Mouse (Mus musculus): ENCODE data around the gene Met.

The Met gene

DNA sequence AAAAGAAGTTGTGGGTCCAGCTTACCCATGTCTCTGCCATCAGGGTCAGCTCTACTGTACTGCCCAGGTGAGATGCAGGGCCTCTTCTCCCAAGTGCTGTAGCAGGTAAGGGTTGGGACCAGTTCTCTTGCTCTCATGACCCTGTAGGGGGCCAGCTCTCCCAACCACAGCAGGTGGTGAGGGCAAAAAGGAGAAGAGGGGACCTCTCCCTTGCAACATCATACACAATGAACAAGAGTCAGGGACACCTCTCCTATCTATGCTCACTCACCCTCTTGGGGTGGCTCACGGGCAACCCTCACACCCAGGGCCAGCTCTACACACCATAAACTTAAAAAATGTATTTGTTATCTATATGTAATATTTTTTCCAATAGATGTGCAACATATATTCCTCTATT is 143.3 kb downstream of the Met start:
- no peak for DNase-seq (ENCODE audit: low read depth, low spot score)

DNA sequence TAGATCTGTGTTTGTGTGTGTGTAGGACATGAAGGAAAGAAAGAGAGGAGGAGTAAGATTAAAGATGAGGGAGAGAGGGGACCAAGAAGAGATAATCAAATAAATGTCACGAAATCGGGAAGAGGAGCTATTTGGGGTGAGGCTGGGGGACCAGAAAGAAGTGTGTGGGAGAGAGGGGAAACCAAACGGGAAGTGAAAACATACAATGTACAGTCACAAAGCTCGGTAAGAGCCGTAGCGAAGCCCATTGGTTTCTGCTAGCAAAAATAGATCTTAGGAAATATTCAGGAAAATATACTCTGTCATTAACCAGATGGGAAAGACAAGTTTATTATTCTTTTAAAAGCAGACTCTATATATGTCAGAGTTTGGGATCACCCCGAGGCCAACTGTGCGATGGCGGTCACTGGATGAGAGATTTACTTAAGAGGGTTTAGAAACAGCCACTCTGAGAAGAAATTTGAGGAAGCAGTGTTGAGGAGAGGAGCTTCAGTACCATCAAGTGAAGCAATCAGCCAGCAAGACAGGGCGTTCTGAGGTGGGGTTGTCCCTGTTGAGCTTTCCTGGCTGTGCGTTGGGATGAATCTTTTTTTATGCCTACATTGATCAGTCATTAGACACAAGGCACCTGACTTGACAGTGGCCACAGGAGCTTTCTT is 147.9 kb downstream of the Met start:
- no peak for DNase-seq (ENCODE audit: low read depth, low spot score)

GRCm38 (mm10) chr6:17612652-17613051 is 149.1 kb downstream of the Met start:
- DNase-seq (ENCODE audit: low read depth, low spot score) = peak; percentile 43

DNA sequence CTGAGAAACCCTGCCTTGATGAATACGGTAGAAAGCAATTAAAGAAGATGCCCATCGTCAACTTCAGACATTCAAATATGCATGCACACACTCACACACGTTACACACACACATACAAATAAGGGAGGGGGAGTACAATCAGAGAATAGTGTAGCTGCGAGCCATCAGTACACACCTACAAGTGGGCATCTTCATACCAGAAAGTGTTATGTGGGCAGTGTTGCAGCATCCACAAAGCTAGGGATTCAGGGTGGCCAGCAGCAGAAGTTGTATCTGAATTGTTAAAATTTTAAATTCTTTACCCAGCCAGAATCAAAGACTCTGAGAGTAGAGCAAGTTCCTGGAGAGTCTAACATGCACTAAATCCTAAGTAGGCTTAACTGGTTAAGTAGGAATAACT is 157.2 kb downstream of the Met start:
- DNase-seq (ENCODE audit: low read depth, low spot score) = no peak

DNA sequence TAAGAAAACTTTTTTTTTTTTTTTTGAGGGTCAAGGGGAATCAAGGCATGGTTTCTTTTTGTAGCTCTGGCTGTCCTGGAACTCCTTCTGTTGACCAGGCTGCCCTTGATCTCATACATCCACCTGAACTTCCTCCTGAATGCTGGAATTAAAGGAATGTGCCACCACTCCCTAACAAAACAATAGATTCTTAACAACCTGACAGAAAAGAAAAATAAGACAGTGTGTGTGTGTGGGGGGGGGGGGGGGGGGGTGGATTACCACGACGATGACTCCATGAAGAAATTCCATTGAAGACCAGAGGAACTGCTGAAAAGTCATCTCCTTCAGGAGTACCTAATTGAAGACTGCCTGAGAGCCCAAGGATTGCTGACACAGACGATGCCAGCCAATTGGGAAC is 157.8 kb downstream of the Met start:
- peak; percentile 91 for DNase-seq (ENCODE audit: low read depth, low spot score)

All from R1 (cell line).